Mouse (Mus musculus): ENCODE results near the gene Gm20896. TPM values are rescaled to one million over a fixed set of nuclear protein-coding genes. Genes with fewer than 3 reads are reported as not detected.

Gene Gm20896
- not detected in 2 replicates for polyA plus RNA-seq (2015; fragmentation: Nextera tagmentation; extraction: Ambion mirVana)

GRCm38 (mm10) chrY:35921426-35921825, at the start of gene Gm20896:
Gm20896 (minus strand) TSS chrY:35921526.

